Mouse (Mus musculus) frontal cortex, postnatal 36 days (tissue): ENCODE measurements around the gene Lair1.
"Not testable (repeated sequence)": the region's sequence is repeated elsewhere in the genome, so short reads cannot be mapped to it uniquely, and the experiment has no call there.

Source experiments
- DNase-seq, 2 experiments: peaks; one replicate each; pipeline ENCODE4 v3.0.0; 2022; ENCODE audit warnings: low spot score in 2 of 2

Lair1 gene

GRCm38 (mm10) chr7:4063013-4063412 is at the start of gene Lair1:
Gene Lair1 (minus strand): TSS chr7:4063204.
- DNase-seq, result peak in 1 of 2 experiments; percentile 16

GRCm38 (mm10) chr7:4111766-4112165 is 48.8 kb upstream of the Lair1 start:
- no peak for DNase-seq

GRCm38 (mm10) chr7:4103411-4103810 is 40.4 kb upstream of the Lair1 start:
- peak in 1 of 2 experiments; percentile 44 for DNase-seq

- peak in 1 of 2 experiments; percentile 26 for DNase-seq
These were observed 38.1 kb upstream of the Lair1 start for GRCm38 (mm10) chr7:4101144-4101543.

DNA sequence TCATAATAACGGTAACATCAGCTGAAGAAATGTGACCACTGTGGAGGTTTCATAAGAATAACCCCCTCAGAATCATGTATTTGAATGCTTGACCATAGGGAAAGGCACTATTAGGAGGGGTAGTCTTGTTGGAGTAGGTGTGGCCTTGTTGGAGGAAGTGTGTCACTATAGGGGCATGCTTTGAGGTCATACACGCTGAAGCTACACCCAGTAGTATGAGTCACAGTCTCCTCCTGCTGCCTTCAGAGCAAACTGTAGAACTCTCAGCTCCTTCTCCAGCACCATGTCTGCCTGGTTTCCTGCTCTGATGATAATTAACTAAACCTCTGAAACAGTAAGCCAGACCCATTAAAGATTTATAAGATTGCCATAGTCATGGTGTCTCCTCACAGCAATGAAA is 35.8 kb upstream of the Lair1 start:
- no peak for DNase-seq

DNA sequence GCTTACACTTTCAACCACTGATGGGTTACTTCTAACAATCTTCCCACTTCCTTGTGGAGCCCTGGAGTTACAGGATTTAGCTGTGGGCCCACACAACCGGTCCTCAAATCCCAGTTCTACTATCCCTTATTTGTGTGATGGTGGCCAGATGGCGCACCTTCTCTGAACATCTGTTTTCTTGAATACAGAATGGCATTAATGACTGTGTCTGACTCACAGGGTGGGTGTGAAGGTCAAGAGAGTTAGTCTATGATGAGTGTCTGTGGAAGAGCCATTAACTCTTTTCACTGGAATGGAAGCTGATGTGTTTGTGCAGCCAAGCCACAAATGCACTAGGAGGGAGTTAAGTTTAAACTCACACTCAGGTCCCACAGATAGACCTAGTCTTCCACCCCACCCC is 35.3 kb upstream of the Lair1 start:
- no peak for DNase-seq

DNA sequence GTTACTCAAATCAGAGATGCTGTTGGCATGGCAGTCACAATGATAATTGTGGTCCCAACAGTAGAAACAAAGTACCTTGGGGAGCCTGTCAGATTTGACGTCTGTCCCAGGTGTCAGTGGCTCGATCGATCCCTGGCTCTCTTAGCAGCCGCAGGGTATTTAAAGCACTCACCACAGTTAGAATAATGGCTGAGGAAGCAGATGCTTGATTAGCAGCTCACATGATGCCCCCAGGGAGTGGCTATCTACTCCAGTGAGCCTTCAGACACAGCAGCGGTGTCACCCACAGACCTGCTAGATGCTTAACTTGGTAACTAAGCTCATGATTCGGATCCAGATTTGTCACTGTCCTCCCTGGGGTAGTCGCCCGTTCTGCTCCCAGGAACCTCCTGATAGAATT is 28.2 kb upstream of the Lair1 start:
- DNase-seq, result no peak

- no peak for DNase-seq
These were observed 25.7 kb upstream of the Lair1 start for GRCm38 (mm10) chr7:4088679-4089078.

GRCm38 (mm10) chr7:4087896-4088480 is 25.0 kb upstream of the Lair1 start:
- peak; percentile 42 to 75 for DNase-seq

DNA sequence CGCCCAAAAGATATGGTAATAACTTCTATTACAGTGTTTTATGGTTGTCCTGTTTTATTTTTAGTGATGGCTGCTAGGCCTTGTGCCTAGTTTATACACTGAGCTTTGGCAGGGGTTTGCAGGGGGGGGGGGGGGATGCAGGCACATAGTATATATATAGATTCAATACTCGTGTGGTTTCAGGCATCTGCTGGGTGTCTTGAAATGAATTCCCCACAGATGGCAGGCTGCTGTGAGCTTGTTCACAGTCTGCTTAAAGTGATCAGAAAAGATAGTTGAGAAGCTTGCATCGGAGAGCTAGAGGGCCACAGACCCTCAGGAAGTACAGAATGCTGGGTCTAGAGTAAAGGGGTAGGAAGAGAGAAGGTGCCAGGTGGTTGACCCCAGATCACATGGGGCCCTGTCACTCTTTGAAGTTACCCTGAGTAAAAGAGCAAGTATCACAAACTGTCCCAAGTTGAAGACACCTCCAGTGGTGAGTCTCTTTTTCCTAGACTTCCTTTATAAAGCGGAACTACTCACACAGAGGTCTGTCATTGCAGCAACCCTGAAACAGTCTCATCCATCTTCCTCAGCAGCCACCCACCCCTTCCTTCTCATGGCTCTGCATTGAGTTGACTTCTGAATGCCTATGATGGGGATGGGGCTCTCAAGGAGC is 24.4 kb upstream of the Lair1 start:
- DNase-seq, result peak; percentile 33 to 84

- no peak for DNase-seq
These were observed 22.6 kb upstream of the Lair1 start for GRCm38 (mm10) chr7:4085562-4085961.

- peak in 1 of 2 experiments; percentile 38 for DNase-seq
These were observed 21.2 kb upstream of the Lair1 start for GRCm38 (mm10) chr7:4084161-4084560.

DNA sequence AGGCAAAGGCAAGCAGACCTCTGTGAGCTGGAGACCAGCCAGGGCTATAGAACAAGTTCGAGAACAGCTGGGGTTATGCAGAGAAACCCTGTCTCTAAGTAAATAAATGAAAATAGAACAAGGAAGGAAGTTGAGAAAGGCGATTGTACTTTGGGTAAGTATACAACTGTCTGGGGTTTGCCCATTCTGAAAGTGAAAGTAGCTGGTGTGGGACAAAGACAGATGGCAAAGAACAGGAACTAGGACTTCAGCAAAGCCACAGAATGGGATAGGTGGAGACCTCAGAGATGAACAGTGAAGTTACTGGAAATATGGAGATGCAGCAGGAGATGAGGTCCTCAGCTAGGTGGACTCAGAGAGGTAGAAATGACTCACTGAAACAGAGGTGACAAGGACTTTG is 19.8 kb upstream of the Lair1 start:
- no peak for DNase-seq

- DNase-seq, result no peak
These were observed 18.7 kb upstream of the Lair1 start for GRCm38 (mm10) chr7:4081706-4082105.

GRCm38 (mm10) chr7:4080552-4080951 is 17.5 kb upstream of the Lair1 start:
- no peak for DNase-seq

GRCm38 (mm10) chr7:4079511-4079910 is 16.5 kb upstream of the Lair1 start:
- DNase-seq, result no peak

- no peak for DNase-seq
These were observed 10.1 kb upstream of the Lair1 start for GRCm38 (mm10) chr7:4073144-4073543.

DNA sequence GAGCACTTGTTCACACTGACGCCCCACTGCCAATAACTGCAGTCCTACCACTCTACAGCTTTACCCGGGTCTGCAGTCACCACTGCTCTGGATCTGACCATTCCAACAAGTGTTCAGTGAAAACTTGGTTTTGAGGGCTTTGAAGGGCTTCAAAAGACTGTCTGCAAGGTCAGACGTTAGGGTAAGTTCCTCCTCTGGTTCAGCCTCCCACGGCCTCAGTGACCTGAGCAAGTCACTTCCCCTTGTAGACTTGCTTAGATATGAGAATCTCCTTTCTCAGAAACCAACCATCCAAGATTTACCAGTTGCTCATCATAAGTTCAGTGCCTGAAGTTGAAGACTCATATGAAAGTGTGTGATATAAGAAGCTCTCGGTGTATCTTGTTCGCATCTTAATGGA is 8.1 kb upstream of the Lair1 start:
- no peak for DNase-seq

GRCm38 (mm10) chr7:4063714-4064425 is 866 bp upstream of the Lair1 start:
- DNase-seq, result no peak

- not testable (repeated sequence) for DNase-seq
These were observed 2.3 kb downstream of the Lair1 start for GRCm38 (mm10) chr7:4060602-4061188.

- peak; percentile 14 to 50 for DNase-seq
These were observed 36.1 kb downstream of the Lair1 start for GRCm38 (mm10) chr7:4026794-4027421.

- not testable (repeated sequence) for DNase-seq
These were observed 58.4 kb downstream of the Lair1 start for GRCm38 (mm10) chr7:4004636-4005035.
